Mouse (Mus musculus) lung, postnatal 0 days (tissue): ENCODE results near the gene Arf3.

Experiments
- CTCF ChIP-seq: IDR thresholded peaks from 2 replicates; pipeline ENCODE4 v1.5.1; 2016; ENCODE audit warnings: antibody characterized with exemption, mild to moderate bottlenecking
- EP300 ChIP-seq: IDR thresholded peaks from 2 replicates; pipeline ENCODE4 v1.6.1; 2016; ENCODE audit warnings: antibody characterized with exemption, mild to moderate bottlenecking, control low read depth

DNA sequence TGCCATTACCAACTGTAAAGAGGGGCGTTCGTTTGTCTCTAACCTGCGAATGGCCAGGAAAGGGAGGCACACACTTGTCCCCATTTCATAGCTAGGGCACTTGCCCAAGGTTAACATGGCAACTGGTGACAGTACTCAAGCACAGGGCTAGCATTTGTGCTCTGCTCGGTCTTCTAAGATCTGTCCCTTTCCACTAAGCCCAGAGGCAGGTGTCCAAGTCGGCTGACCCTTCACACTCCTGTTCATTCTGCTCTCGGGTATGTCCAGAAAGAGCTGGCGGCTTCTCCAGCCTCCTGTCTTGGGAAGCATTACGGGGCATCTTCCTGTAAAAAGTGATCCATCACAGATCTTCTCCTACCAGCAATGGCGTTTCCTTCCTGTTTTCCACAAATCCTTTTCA is 34.6 kb downstream of the Arf3 start:
- TF ChIP-seq EP300 = no peak
- no peak for TF ChIP-seq CTCF
